Mouse (Mus musculus) spleen, postnatal 10 days (tissue): ENCODE results near the gene Wdr72.

Experiments used
- DNase-seq, 2 experiments: peaks; one replicate each; pipeline ENCODE4 v3.0.0; 2021 to 2022; ENCODE audit warnings: low spot score in 2 of 2

The Wdr72 gene

GRCm38 (mm10) chr9:74241292-74241691 lies 131.1 kb downstream of the Wdr72 start:
- no peak for DNase-seq

- no peak for DNase-seq
Measured at GRCm38 (mm10) chr9:74248084-74248483, 137.9 kb downstream of the Wdr72 start.

- DNase-seq: no peak
Measured at GRCm38 (mm10) chr9:74249486-74249885, 139.3 kb downstream of the Wdr72 start.

GRCm38 (mm10) chr9:74250522-74250921 lies 140.4 kb downstream of the Wdr72 start:
- DNase-seq: no peak

GRCm38 (mm10) chr9:74258389-74258788 lies 148.2 kb downstream of the Wdr72 start:
- no peak for DNase-seq

GRCm38 (mm10) chr9:74277752-74278385 lies 167.7 kb downstream of the Wdr72 start:
- DNase-seq: no peak

GRCm38 (mm10) chr9:74282072-74282471 lies 171.9 kb downstream of the Wdr72 start:
- no peak for DNase-seq

GRCm38 (mm10) chr9:74286210-74286609 lies 176.1 kb downstream of the Wdr72 start:
- no peak for DNase-seq

GRCm38 (mm10) chr9:74294479-74294878 lies 184.3 kb downstream of the Wdr72 start:
- DNase-seq: no peak

- DNase-seq: no peak
Measured at GRCm38 (mm10) chr9:74318771-74319170, 208.6 kb downstream of the Wdr72 start.

- no peak for DNase-seq
Measured at GRCm38 (mm10) chr9:74324089-74324924, 214.2 kb downstream of the Wdr72 start.

- no peak for DNase-seq
Measured at GRCm38 (mm10) chr9:74324925-74325295, 214.8 kb downstream of the Wdr72 start.

- DNase-seq: no peak
Measured at GRCm38 (mm10) chr9:74325981-74326380, 215.8 kb downstream of the Wdr72 start.

- no peak for DNase-seq
Measured at GRCm38 (mm10) chr9:74328821-74329220, 218.7 kb downstream of the Wdr72 start.

GRCm38 (mm10) chr9:74330706-74331495 lies 220.7 kb downstream of the Wdr72 start:
- no peak for DNase-seq

- no peak for DNase-seq
Measured at GRCm38 (mm10) chr9:74332321-74332720, 222.2 kb downstream of the Wdr72 start.
